25 mouse cellular contexts compared by ENCODE assay signal in genomic region chr15:27033261-27033660, GRCm38 (mm10).
A peak's percentile ranks its signal among the peaks of the same experiment; 100 is the strongest.
DNase-seq lines count a peak whose midpoint lies in the region; TF ChIP-seq lines count a peak whose summit lies in the region.
"Had no signal": no experiment of that assay in that cellular context is flagged by ENCODE, and none has a peak within 500 bp of the region (broad histone marks: within the 10 kb centered on the region; RNA-seq: fewer than 3 reads in every experiment).

No protein-coding gene starts in this region.

- DNase-seq in cerebellum, postnatal 10 days, result peak; percentile 9 to 31
- DNase-seq in cerebellum, adult 2 months, result no peak
- peak; percentile 62 for DNase-seq in embryo, embryonic 11 days
- peak; percentile 36 for DNase-seq in limb, embryonic 10.5 days (ENCODE audit: low spot score)
- no peak for DNase-seq in c-Kit-positive CD71-positive TER-119-positive erythroid progenitor cells, embryonic 14.5 days (ENCODE audit: low spot score)
- no peak for DNase-seq in B cell, adult 2 months
- no peak for DNase-seq in right cerebral cortex, postnatal 10 days (ENCODE audit: low spot score in 2 of 2)
- DNase-seq: adrenal gland, postnatal 36 days; cerebellum, adult 8-10 months; gastrocnemius, postnatal 36 days; heart, adult 18-20 months; heart, postnatal 4 days; kidney, postnatal 14 days; layer of hippocampus, adult 9-11 months; lung, adult 2 months; lung, postnatal 10 days; midbrain, embryonic 14.5 days; right cerebral cortex, postnatal 14 days had no signal

- TF ChIP-seq POLR2A in cerebellum, adult 2 months (IDR thresholded peaks at IDR 0.05; ENCODE audit: borderline replicate concordance, insufficient read depth, low read length), result no peak

- no peaks in the 10 kb centered on the region for H3K27me3 ChIP-seq in cerebellum, adult 2 months (ENCODE audit: control insufficient read depth, insufficient read depth, low read length)
- H3K27me3 ChIP-seq in limb, embryonic 10.5 days (ENCODE audit: low read depth, poor library complexity, severe bottlenecking), result no peaks in the 10 kb centered on the region
- H3K27me3 ChIP-seq: embryonic facial prominence, embryonic 12.5 days; heart, embryonic 12.5 days; hindbrain, embryonic 13.5 days; limb, embryonic 15.5 days; stomach, embryonic 15.5 days had no signal

- no peak overlapping the region for H3K4me3 ChIP-seq in cerebellum, adult 2 months (replicated peaks; ENCODE audit: insufficient read depth, low read depth, low read length)
- no peak overlapping the region for H3K4me3 ChIP-seq in limb, embryonic 10.5 days
- H3K4me3 ChIP-seq: embryonic facial prominence, embryonic 12.5 days; heart, embryonic 12.5 days; hindbrain, embryonic 13.5 days; limb, embryonic 15.5 days; stomach, embryonic 15.5 days had no signal

- no peaks in the 10 kb centered on the region for H3K9me3 ChIP-seq in limb, embryonic 10.5 days (replicated peaks)
- H3K9me3 ChIP-seq: embryonic facial prominence, embryonic 12.5 days; heart, embryonic 12.5 days; hindbrain, embryonic 13.5 days; limb, embryonic 15.5 days; stomach, embryonic 15.5 days had no signal

- WGBS in cerebellum, adult 2 months, result 39% methylated on average over 2 of the region's 2 CpGs
- 58% methylated on average over 2 of the region's 2 CpGs for WGBS in limb, embryonic 10.5 days

- TF ChIP-seq CTCF in cerebellum, adult 2 months (IDR thresholded peaks at IDR 0.05; ENCODE audit: borderline replicate concordance, insufficient read depth, low read depth, low read length), result no peak

- no peak overlapping the region for H3K27ac ChIP-seq in cerebellum, adult 2 months (ENCODE audit: insufficient read depth, low read length)
- no peak overlapping the region for H3K27ac ChIP-seq in limb, embryonic 10.5 days
- H3K27ac ChIP-seq: embryonic facial prominence, embryonic 12.5 days; hindbrain, embryonic 13.5 days; limb, embryonic 15.5 days; liver, embryonic 14.5 days; macrophage; stomach, embryonic 15.5 days had no signal

- no peaks in the 10 kb centered on the region for H3K36me3 ChIP-seq in limb, embryonic 10.5 days
- H3K36me3 ChIP-seq: embryonic facial prominence, embryonic 12.5 days; heart, embryonic 12.5 days; hindbrain, embryonic 13.5 days; limb, embryonic 15.5 days; stomach, embryonic 15.5 days had no signal

- no peaks in the 10 kb centered on the region for H3K4me1 ChIP-seq in cerebellum, adult 2 months (ENCODE audit: control insufficient read depth, insufficient read depth, low read length)
- H3K4me1 ChIP-seq in limb, embryonic 10.5 days, result no peaks in the 10 kb centered on the region
- H3K4me1 ChIP-seq: embryonic facial prominence, embryonic 12.5 days; heart, embryonic 12.5 days; hindbrain, embryonic 13.5 days; limb, embryonic 15.5 days; stomach, embryonic 15.5 days had no signal

Comparison
In these comparisons a context has a peak if more than half of its experiments do, and no peak if none do; other contexts are left out.
1. DNase-seq: peak in cerebellum, postnatal 10 days (2 of 2), embryo, embryonic 11 days (single experiment) and limb, embryonic 10.5 days (single experiment); none in cerebellum, adult 2 months (0 of 2), c-Kit-positive CD71-positive TER-119-positive erythroid progenitor cells, embryonic 14.5 days (single experiment), B cell, adult 2 months (0 of 2) and right cerebral cortex, postnatal 10 days (0 of 2).